Mouse (Mus musculus): ENCODE data around the gene Sycp3. TPM values are rescaled to one million over a fixed set of nuclear protein-coding genes. Genes with fewer than 3 reads are reported as not detected.
"Not testable (repeated sequence)": the region's sequence is repeated elsewhere in the genome, so short reads cannot be mapped to it uniquely, and the experiment has no call there.

The Sycp3 gene
- total RNA-seq (2021): not detected

DNA sequence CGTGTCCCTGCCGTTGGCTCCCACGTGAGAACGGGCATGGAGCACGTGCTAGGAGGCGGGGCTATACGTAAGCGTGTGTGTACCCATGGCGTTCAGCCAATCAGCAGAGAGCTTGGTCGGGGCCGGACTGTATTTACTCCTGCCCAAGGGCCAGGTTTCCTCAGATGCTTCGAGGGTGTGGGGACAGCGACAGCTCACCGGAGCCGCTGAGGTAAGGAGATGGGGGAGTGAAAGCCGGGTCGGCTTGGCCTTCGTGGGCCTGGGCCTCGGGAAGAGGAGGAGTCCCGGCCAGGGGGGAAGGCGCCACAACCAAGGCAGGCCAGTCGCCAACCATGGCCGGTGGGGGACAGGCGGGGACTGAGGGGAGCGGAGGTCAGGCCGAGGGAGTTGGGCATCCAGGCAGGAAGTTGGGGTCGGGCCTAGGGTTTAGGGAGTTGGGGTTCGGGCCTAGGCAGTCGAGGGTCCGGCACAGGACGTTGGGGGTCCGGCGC is at the start of gene Sycp3:
Gene Sycp3 (plus strand): TSS at position 68 of the 491 bp plus-strand sequence.
- DNase-seq (ENCODE audit: low spot score): no peak
- intact Hi-C loops (cut with DNase I): no loop called here

DNA sequence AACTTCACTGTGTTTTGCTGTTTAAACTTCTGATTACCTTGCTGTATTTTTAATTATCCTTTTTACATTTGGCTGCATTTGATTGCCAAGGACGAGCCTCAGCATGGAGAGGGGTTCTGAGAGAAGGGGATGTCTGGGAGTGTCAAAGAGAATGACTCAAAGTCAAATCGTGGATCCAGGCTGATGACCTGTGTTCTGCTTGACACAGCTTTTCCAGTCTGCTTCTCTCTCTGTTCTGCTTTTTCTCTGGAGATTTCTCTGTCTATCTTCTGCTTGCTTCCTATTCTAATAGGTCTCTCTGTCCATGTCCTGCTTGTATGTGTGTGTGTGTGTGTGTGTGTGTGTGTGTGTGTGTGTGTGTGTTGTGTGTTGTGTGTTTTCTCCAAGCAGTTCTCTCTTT is 49.6 kb upstream of the Sycp3 start:
- intact Hi-C loops (cut with DNase I): loop anchor here (2.0 kb wide), 1 partner anchor 27 kb away; no protein-coding TSS in a partner anchor
- DNase-seq (ENCODE audit: low spot score): no peak

DNA sequence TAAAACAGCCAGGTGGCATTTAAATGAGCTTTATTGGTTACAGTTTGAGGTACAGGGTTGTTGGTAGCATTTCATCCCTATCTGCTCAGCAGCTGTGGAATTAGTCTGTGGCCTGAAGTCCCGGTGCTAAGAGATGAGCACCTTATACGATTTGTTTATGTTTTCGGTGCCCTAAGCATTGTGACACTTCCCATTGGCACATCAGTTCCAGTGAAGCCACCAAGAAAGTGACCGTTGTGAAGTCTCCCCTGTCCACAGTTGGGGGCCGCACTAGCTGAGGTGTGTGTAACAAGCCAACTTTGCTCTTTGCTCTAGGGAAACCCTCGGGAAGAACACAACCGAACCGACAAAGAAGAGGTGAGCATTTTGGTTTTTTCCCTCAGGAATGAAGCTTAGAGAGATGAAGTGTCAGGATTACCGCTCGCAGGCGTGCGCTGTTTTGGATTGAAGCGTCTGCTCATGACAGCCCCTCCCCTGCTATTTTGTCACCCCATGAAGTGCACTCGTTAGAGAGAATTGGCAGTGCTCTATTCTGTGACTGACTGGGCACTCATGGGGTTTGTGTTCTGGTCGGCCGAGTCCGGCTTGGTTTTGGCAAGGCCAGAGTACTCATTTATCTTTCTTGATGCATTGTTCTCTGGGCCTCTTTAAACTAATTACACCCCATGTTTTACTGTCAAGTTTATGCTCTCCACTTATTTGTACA is 46.9 kb upstream of the Sycp3 start:
- intact Hi-C loops (cut with DNase I): no loop called here
- no peak for DNase-seq (ENCODE audit: low spot score)

DNA sequence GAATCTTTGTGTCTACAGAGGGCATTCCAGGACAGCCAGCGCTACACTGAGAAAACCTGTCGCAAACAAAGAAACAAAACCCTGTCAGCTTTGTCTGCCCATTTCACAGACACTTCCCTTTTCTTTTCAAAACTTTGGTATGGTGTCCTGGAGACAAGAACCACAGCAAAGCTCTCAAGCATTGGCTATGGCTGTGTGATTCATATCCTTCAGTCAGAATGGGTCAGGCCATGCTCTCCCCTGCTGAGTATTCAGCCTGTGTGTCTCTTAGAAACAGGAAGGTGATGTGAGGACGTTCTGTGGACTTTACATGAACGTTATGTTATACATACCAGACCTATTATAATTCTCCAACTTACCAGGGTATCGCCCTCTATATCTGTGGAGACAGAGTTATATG is 41.7 kb upstream of the Sycp3 start:
- intact Hi-C loops (cut with DNase I): no loop called here
- no peak for DNase-seq (ENCODE audit: low spot score)

DNA sequence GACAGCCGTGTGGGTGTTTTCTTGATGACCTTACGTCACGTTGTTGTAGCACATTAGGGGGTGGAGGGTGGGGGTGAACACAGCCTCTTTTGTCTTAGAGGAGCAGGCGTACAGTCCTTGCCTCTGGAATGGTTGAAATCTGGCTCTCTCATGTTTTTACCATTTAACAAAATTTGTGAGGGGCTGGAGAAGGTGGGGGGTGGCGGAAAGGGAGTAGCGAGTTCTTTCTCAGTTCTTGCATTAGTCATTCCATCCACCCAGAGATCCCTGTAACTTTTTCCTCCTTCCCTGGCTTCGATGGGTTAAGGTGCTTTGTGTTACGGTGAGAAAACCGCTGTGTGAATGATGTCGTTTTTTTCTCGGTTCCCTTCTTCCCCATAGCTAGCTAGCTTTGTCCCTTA is 39.2 kb upstream of the Sycp3 start:
- no peak for DNase-seq (ENCODE audit: low spot score)
- intact Hi-C loops (cut with DNase I): no loop called here

DNA sequence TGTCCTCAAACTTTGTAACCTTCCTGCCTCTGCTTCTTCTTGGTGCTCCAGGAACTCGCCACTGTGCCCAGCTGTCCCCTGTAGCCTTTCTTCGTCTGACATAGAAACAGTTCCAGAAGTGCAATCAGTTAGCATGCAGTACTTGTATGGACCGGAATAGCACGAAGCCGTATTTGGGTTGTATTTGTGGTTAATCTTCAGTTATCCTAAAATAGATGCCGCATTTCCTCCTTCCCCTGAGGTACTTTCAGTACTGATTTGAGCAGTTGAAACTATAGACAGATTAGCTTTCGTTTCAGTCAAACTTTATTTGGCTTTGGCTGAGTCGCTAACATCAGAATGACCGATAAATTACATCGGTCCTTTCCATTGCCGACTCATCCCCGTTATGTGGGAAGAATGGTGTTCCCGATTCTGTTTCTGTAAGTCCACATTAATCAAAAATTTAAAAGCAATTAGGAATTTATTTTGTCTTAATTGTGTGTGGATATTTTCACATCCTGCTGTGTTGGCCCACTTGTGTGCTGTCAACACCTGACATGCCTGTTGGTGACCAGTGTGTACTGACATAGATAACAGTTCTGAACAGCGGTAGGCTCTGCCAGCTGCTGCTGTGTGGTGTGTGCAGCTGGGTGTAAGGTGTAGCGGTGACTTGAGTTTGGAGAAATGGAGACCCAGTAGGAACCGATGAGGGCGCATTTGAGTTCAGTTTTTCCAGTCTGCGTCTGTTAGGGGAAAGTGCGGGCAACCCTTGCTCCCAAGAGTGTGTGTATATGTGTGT is 38.5 kb upstream of the Sycp3 start:
- no peak for DNase-seq (ENCODE audit: low spot score)
- intact Hi-C loops (cut with DNase I): no loop called here

DNA sequence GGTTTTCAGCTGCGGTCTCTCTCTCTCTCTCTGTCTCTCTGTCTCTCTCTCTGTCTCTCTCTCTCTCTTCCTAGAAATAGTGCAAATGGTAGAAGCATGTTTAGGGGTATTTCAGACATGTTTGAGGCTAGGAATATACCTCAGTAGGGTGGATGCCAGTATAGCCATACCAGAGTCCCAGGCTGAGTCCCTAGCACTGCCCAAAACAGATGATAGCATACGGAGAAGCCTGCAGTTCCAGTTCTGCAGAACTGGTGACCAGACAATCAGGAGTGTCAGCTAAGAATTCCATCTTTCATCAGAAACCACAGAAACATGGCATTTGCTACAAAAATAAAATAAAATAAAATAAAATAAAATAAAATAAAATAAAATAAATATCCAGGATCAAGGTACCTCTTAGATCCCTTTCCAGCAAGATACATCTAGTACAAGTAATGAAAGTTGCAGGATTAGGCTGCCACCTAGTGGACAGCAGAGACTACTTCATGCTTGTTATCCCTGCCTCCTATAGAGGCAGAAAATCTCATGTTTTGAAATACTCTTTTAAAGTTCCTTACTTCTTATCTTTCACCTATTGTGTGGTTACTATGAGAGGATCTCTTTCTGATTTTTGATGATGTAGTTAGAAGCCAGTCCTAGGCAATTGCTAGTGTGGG is 33.1 kb upstream of the Sycp3 start:
- intact Hi-C loops (cut with DNase I): loop anchor here (1.0 to 5.0 kb wide), 2 partner anchors 50 to 301 kb away; no protein-coding TSS in a partner anchor
- DNase-seq (ENCODE audit: low spot score): no peak

DNA sequence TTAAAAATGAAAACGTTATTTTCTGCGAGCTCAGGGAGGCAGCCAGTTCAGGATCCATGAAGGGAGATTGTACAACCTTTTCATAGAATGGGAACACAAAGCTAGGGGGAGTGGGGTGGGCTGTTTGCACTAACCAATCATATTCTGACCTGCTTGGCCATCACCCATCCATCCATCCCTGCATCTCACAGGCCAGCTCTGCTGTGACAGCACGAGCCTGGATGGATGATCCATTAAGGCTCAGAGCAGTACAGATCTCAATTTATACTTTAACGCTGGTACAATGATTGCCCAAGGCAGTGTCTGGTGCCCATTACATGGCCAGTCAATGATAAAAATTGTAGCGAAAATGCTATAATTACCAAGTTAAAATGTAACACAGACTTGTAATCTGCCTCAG is 32.5 kb upstream of the Sycp3 start:
- DNase-seq (ENCODE audit: low spot score): no peak
- intact Hi-C loops (cut with DNase I): loop anchor here (1.0 to 5.0 kb wide), 2 partner anchors 51 to 300 kb away; no protein-coding TSS in a partner anchor

DNA sequence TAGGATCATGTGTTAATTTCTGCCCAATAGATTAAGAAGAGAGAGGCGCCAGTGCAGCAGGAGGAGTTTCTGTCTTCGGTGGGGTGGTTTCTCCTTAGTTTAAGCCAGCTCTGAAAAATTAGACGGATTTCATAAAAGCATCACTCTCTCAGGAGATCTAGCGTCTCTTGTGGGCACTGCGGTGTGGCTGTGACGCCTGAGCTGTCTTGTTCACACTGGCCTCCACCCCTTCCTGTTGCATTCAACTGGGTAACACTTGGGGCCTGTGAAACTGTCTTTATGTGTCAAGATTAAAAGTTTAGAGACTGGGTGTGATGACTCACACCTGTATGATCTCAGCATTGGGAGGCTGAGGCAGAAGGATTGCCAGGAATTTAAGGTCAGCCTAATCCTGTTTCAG is 31.4 kb upstream of the Sycp3 start:
- intact Hi-C loops (cut with DNase I): loop anchor here (5.0 kb wide), 1 partner anchor 299 kb away; no protein-coding TSS in a partner anchor

DNA sequence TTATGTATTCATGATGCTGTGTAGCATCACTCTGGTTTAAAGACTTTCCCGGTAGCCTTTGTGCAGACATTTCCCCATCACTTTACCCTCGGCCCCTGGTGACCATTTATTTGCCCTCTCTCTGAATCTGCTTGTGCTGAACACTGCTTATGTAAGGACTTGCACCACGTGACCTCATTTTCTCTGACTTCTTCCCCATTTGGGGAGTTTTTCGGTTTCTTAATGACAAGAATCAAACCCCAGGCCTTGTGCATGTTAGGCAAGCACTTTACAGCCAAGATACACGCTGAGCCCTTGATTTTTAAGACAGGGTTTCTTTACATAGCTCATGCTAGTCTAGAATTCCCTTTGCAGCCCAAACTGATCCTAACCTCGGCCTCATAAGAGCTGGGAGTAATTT is 18.1 kb upstream of the Sycp3 start:
- intact Hi-C loops (cut with DNase I): no loop called here
- no peak for DNase-seq (ENCODE audit: low spot score)

More for the DNA sequence above, 31.4 kb upstream of the Sycp3 start:
- no peak for DNase-seq (ENCODE audit: low spot score)

DNA sequence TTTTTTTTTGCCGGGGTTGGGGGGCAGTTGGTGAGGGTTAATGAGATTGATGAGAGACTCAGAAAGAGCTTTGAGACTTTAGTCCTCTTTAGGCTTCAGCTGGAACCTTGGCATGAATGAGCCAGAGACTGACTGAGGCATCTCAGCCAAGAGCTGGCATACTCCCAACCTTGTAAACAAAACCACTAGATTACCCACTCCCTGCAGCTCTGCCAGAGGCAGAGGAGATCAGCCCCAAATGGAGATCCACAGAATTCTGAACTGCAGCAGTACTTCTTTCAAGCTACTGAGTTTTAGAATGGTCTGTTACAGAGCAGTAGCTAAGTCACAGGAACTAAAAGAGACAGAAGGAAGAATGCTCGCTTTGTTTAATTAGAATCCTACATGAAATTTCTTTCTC is 8.1 kb upstream of the Sycp3 start:
- DNase-seq (ENCODE audit: low spot score): no peak
- intact Hi-C loops (cut with DNase I): no loop called here

DNA sequence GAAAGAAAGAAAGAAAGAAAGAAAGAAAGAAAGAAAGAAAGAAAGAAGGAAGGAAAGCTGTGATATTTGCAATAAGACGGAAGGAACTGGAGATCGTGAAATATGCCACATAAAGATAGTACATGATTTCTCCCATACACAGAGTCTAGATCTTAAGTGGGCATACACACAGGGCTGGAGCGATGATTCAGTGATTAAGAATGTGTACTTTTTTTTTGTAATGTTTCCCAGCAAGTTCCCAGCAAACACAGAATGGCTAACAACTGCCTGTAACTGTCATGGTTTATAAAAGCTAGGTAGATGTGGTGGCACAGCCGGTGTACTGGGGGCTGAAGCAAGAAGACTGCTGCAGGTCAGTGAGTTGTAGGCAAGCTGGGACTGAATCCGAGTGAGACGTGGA is 7.4 kb upstream of the Sycp3 start:
- DNase-seq (ENCODE audit: low spot score): no peak
- intact Hi-C loops (cut with DNase I): no loop called here

DNA sequence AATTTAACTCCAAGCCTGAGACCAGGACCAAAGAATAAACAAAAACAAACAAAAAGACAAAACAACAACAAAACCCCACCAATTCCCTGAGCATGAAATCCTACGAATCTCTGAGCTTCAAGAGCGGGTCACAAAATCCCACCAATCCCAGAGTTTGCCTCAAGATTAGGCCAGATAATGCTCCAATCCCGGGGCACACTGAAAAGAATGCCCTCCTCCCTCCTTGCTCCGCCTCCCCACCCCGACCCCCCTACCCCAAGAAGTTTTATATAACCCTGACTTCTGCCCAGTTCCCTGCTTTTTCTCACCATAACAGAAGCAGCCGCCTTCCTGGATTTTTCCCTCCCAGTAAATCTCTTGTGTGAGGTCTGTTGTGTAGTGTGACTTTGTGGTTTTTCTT is 1.6 kb upstream of the Sycp3 start:
- no peak for DNase-seq (ENCODE audit: low spot score)
- intact Hi-C loops (cut with DNase I): no loop called here

DNA sequence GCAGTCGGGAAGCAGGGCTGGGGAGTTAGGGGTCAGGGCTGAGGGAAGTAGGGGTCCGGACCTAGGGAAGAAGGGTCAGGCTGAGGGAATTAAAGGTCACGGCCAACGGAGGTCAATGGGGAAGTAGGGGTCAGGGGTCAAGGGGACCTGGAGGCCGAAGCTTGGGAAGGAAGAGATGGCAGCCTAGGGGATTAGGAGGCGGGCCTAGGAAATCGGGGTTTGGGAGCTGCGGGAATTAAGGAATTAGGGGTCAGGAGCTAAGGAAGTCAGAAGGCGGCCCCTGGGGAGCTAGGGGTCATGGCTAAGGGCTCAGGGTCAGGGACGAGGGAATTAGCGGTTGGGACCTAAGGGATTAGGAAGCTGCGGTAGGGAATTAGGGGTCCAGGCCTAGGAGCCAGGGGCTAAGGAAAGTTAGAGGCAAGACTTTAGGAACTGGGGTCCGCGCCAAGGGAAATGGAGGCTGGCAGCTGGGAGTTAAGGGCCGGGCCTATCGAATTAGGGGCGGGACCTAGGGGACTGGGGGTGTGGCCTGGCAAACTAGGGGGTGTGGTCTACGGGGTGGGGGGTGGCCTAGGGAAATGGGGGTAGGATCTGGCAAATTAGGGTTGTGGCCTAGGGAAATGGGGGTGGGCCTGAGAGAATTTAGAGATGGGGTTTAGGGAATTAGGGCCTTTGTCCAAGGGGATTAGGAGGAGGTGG is 902 bp downstream of the Sycp3 start:
- intact Hi-C loops (cut with DNase I): no loop called here
- no peak for DNase-seq (ENCODE audit: low spot score)

DNA sequence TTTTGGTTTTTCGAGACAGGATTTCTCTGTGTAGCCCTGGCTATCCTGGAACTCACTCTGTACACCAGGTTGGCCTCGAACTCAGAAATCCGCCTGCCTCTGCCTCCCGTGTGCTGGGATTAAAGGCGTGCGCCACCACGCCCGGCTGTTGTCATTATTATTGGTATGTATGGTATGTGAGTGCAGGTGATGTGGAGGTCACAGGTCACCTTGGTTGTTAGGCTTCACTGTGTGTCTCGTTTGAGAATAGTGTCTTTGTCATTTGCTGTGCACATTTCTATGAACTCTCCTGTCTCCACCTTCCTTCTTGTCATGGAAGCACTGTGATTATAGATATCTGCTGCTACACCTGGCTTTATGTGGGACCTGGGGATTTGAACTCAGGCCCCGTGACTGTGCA is 23.5 kb downstream of the Sycp3 start:
- intact Hi-C loops (cut with DNase I): not testable (repeated sequence)

DNA sequence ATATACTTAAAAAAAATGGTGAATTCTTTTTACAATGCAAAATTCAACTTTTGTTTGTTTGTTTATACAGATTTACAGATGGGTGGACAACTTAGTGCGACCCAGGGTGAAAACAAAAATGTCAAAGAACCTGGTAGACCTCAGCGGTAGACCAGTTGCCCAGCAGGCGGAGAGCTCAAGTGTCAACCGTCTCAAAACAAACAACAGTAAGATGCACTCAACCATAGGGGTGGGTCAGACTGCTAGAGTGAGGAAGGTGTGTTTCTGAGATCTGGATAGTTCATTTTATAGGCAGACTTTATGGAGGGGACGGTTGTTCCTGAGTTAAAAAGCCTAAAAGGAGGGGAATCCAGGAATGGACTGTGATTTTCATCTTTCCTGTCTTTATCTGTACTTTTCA is 29.3 kb downstream of the Sycp3 start:
- intact Hi-C loops (cut with DNase I): no loop called here
- no peak for DNase-seq (ENCODE audit: low spot score)

More for the DNA sequence above, 23.5 kb downstream of the Sycp3 start:
- not testable (repeated sequence) for DNase-seq (ENCODE audit: low spot score)

DNA sequence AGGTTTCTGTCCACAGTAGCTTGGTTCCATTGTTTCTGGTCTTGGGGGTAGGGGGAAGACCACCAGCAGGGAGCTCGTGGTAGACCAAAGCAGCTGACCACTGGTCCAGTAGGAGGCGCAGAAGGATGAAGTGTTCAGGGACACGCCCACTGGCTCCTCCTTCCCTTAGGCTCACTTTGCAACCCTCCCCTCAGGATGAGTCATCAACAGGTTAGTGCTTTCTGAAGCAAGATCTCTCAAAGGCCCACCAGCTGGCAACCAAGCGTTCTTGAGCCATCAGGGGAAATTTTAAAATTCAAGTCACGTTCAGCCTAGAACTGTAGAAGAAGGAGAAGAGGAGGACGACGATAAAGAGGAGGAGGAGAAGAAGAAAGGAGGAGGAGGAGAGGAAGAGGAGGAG is 32.3 kb downstream of the Sycp3 start:
- intact Hi-C loops (cut with DNase I): no loop called here
- DNase-seq (ENCODE audit: low spot score): no peak

DNA sequence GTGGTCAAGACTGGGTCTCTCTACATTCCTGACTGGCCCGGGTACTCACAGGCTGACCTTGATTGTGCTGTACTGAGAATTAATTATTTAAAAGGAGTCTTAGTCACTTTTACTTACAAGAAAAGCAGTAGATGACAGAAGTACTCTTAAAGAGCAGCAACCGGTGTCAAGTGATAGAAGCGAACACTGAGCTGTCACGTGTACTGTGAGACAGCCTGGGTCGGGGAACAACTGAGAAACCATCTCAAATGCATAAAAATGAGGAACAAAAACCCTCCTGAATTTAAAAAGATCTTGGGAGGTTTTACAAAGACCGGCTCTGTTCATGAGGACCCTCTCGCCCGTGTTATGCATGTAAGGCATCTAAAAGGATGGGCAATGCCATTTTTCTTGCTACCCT is 33.3 kb downstream of the Sycp3 start:
- intact Hi-C loops (cut with DNase I): no loop called here
- DNase-seq (ENCODE audit: low spot score): no peak

DNA sequence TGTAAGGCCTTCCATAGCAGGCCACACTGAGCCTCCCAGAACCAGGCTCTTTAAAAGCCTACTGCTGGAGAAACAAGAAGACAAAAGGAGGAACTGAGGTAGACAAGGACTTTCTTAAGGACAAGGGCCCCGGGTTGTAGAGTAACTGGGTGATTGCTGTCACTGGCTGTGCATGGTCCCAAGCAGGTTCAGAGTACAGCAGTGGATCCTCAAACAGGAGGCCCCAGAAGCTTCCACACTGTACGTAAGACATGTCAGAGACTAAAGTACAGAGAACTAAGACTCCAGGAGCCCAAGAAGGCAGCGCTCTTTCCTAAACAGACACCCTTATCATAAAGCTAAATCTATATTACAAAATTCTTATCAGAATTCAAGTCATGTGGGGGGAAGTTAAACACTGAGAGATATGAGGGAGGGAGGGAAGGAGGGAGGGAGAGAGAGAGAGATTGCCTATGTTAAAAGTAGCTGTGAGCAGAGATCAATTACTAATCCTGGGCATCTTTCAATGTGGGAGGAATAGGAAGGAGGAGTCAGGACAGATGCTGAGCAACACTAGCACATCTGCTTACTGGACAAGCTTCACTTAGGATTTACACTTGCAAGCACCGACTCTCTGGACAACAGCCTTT is 35.7 kb downstream of the Sycp3 start:
- no peak for DNase-seq (ENCODE audit: low spot score)
- intact Hi-C loops (cut with DNase I): no loop called here

Data from heart, postnatal 25 days (tissue).